19 mouse cellular contexts compared by ENCODE assay signal in genomic region chr13:64457225-64457978, GRCm38 (mm10). TPM values are rescaled to one million over a fixed set of nuclear protein-coding genes. Genes with fewer than 3 reads are reported as not detected.
"Had no signal": no experiment of that assay in that cellular context is flagged by ENCODE, and none has a peak within 500 bp of the region (broad histone marks: within the 10 kb centered on the region; RNA-seq: fewer than 3 reads in every experiment).

No protein-coding gene starts in this region.

RNA-seq across cellular contexts. Expression of gene Fam240b, which starts 40.2 kb away (rescaled TPM):
- total RNA-seq: layer of hippocampus, adult 18-20 months; layer of hippocampus, postnatal 14 days; left cerebral cortex, adult 8-10 months; left cerebral cortex, postnatal 14 days; left cerebral cortex, postnatal 4 days; megakaryocyte, adult 5-6 weeks; monocyte, adult 5-6 weeks; neutrophil, adult 5-6 weeks had no signal
- polyA plus RNA-seq: inflammation-experienced regulatory T-cells, adult 6 months; limb, embryonic 12.5 days; limb, embryonic 15.5 days; lung, adult 2 months; lung, embryonic 16.5 days; midbrain, embryonic 10.5 days; midbrain, embryonic 13.5 days; myocyte; neural tube, embryonic 13.5 days; stomach, postnatal 0 days; thymus, adult 2 months had no signal
